ENCODE assay signal across 8 mouse cellular contexts in the genomic region with DNA sequence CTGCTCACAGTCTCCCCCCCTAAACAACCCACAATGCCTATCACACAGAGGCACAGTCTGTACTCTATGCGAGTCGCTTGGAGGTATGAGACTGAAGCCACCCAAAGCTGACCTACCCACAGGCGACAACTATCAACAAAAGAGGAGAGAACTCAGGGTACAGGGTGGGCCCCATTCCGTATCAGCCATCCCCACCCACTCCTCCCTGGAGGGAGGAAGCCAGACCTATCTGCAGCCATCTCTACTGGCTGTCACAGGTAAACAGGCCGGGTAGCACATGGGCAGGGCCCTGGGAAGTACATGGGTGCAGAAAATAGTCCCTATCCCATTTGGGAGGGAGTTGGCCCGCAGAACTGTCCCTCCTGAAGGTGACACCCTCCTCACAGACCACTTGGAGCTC. TPM values are rescaled to one million over a fixed set of nuclear protein-coding genes. Genes with fewer than 3 reads are reported as not detected.
A peak's percentile ranks its signal among the peaks of the same experiment; 100 is the strongest.
DNase-seq lines count a peak whose midpoint lies in the region; ATAC-seq and TF ChIP-seq lines count a peak whose summit lies in the region.

No protein-coding gene starts in this region.

- no peaks in the 10 kb centered on the region for H3K27me3 ChIP-seq in kidney, postnatal 0 days (ENCODE audit: insufficient read depth, low read length)
- no peaks in the 10 kb centered on the region for H3K27me3 ChIP-seq in hindbrain, embryonic 14.5 days (ENCODE audit: control insufficient read depth, insufficient read depth, low read length)

- WGBS in kidney, postnatal 0 days = 70% methylated on average over 6 of the region's 6 CpGs
- 78% methylated on average over 6 of the region's 6 CpGs for WGBS in hindbrain, embryonic 14.5 days

- peak overlapping the region; percentile 83 for H3K27ac ChIP-seq in gastrocnemius, adult 2 months
- peak overlapping the region; percentile 93 for H3K27ac ChIP-seq in kidney, postnatal 0 days
- no peak overlapping the region for H3K27ac ChIP-seq in hindbrain, embryonic 14.5 days

- H3K9me3 ChIP-seq in kidney, postnatal 0 days (replicated peaks; ENCODE audit: low read length) = no peaks in the 10 kb centered on the region
- no peaks in the 10 kb centered on the region for H3K9me3 ChIP-seq in hindbrain, embryonic 14.5 days (ENCODE audit: control insufficient read depth, low read length)

- H3K36me3 ChIP-seq in kidney, postnatal 0 days (ENCODE audit: insufficient read depth, low read length) = no peaks in the 10 kb centered on the region
- H3K36me3 ChIP-seq in hindbrain, embryonic 14.5 days (replicated peaks; ENCODE audit: control insufficient read depth, insufficient read depth) = no peaks in the 10 kb centered on the region

- DNase-seq in gastrocnemius, adult 2 months = no peak
- no peak for DNase-seq in gastrocnemius, postnatal 25 days
- no peak for DNase-seq in kidney, postnatal 0 days (ENCODE audit: low spot score)
- DNase-seq in kidney, postnatal 36 days = no peak
- DNase-seq in hindbrain, embryonic 14.5 days (ENCODE audit: low spot score) = no peak
- no peak for DNase-seq in cerebellum, postnatal 10 days
- DNase-seq in spleen, postnatal 4 days (ENCODE audit: low spot score in 2 of 2) = no peak

- H3K4me3 ChIP-seq in gastrocnemius, adult 2 months = no peak overlapping the region; the same call in 1 of the 2 replicates
- no peak overlapping the region for H3K4me3 ChIP-seq in kidney, postnatal 0 days (replicated peaks; ENCODE audit: low read depth, low read length)
- no peak overlapping the region for H3K4me3 ChIP-seq in hindbrain, embryonic 14.5 days (replicated peaks; ENCODE audit: low read length)

- H3K9ac ChIP-seq in kidney, postnatal 0 days (ENCODE audit: low read depth, low read length) = 0 out of 2 replicates have a peak overlapping the region, but pooled peaks have one; percentile 35
- H3K9ac ChIP-seq in hindbrain, embryonic 14.5 days = no peak overlapping the region

- no peak for ATAC-seq in kidney, postnatal 0 days (replicated peaks; ENCODE audit: low FRiP score, low read depth)
- 0 out of 2 replicates have a peak, but pooled peaks have one; percentile 3 for ATAC-seq in hindbrain, embryonic 14.5 days (ENCODE audit: low FRiP score)
- peak; percentile 50 for ATAC-seq in megakaryocyte-erythroid progenitor cell, adult 5-6 weeks (replicated peaks; ENCODE audit: low FRiP score, low TSS enrichment, poor library complexity, severe bottlenecking)

- H3K4me2 ChIP-seq in kidney, postnatal 0 days (ENCODE audit: low read length) = no peak overlapping the region
- H3K4me2 ChIP-seq in hindbrain, embryonic 14.5 days (replicated peaks) = no peak overlapping the region

- H3K4me1 ChIP-seq in kidney, postnatal 0 days (replicated peaks; ENCODE audit: insufficient read depth, low read length) = peaks cover 51% of the 10 kb centered on the region
- peaks cover 28% of the 10 kb centered on the region for H3K4me1 ChIP-seq in hindbrain, embryonic 14.5 days (replicated peaks; ENCODE audit: control insufficient read depth, insufficient read depth, low read length)

- no peak for TF ChIP-seq CTCF in gastrocnemius, adult 2 months (IDR thresholded peaks at IDR 0.05)
- no peak for TF ChIP-seq CTCF in kidney, postnatal 0 days (IDR thresholded peaks at IDR 0.05; ENCODE audit: low read depth)

- intact Hi-C loops in gastrocnemius, adult 2 months (cut with DNase I) = no loop called here

RNA-seq across cellular contexts. Expression of gene Piezo1, which starts 26.1 kb away (rescaled TPM):
- total RNA-seq in gastrocnemius, adult 2 months (2021) = 10 to 100 TPM; 11.3 to 25.5 TPM
- 10 to 100 TPM; 12.3 to 14.0 TPM for total RNA-seq in gastrocnemius, postnatal 25 days (2021)
- 12.5 and 14.9 TPM in 2 replicates for polyA plus RNA-seq in kidney, postnatal 0 days (2015; fragmentation: Nextera tagmentation; extraction: Ambion mirVana)
- polyA plus RNA-seq in hindbrain, embryonic 14.5 days (2014; fragmentation: Nextera tagmentation; extraction: Ambion mirVana) = 3.1 and 3.7 TPM in 2 replicates
- total RNA-seq in megakaryocyte-erythroid progenitor cell, adult 5-6 weeks (2014; fragmentation: Nextera tagmentation) = 84.0 and 93.5 TPM in 2 replicates
- total RNA-seq in megakaryocyte-erythroid progenitor cell, adult 5-6 weeks (2017) = 31.1 and 31.5 TPM in 2 replicates

RNA-seq across cellular contexts. Expression of gene Cdt1, which starts 42.8 kb away (rescaled TPM):
- total RNA-seq in gastrocnemius, adult 2 months (2021) = 1 to 10 TPM in 1 of 2 experiments, under 1 TPM in 1; 0.78 to 1.5 TPM
- 1 to 10 TPM in 1 of 2 experiments, under 1 TPM in 1; 0.82 to 1.1 TPM for total RNA-seq in gastrocnemius, postnatal 25 days (2021)
- polyA plus RNA-seq in kidney, postnatal 0 days (2015; fragmentation: Nextera tagmentation; extraction: Ambion mirVana) = 21.2 and 24.7 TPM in 2 replicates
- polyA plus RNA-seq in hindbrain, embryonic 14.5 days (2014; fragmentation: Nextera tagmentation; extraction: Ambion mirVana) = 6.2 and 8.1 TPM in 2 replicates
- total RNA-seq in megakaryocyte-erythroid progenitor cell, adult 5-6 weeks (2014; fragmentation: Nextera tagmentation) = 133 and 150 TPM in 2 replicates
- 34.5 and 70.6 TPM in 2 replicates for total RNA-seq in megakaryocyte-erythroid progenitor cell, adult 5-6 weeks (2017)

RNA-seq across cellular contexts. Expression of gene Ctu2, which starts 49.1 kb away (rescaled TPM):
- 1 to 10 TPM; 6.9 to 7.4 TPM for total RNA-seq in gastrocnemius, adult 2 months (2021)
- 1 to 10 TPM; 6.7 to 7.4 TPM for total RNA-seq in gastrocnemius, postnatal 25 days (2021)
- 44.5 and 45.6 TPM in 2 replicates for polyA plus RNA-seq in kidney, postnatal 0 days (2015; fragmentation: Nextera tagmentation; extraction: Ambion mirVana)
- polyA plus RNA-seq in hindbrain, embryonic 14.5 days (2014; fragmentation: Nextera tagmentation; extraction: Ambion mirVana) = 77.8 and 80.2 TPM in 2 replicates
- total RNA-seq in megakaryocyte-erythroid progenitor cell, adult 5-6 weeks (2014; fragmentation: Nextera tagmentation) = 16.4 and 31.6 TPM in 2 replicates
- 14.8 and 15.7 TPM in 2 replicates for total RNA-seq in megakaryocyte-erythroid progenitor cell, adult 5-6 weeks (2017)

RNA-seq across cellular contexts. Expression of gene Rnf166, which starts 49.1 kb away (rescaled TPM):
- 10 to 100 TPM; 30.4 to 32.6 TPM for total RNA-seq in gastrocnemius, adult 2 months (2021)
- 10 to 100 TPM; 24.7 to 30.7 TPM for total RNA-seq in gastrocnemius, postnatal 25 days (2021)
- 44.0 and 44.5 TPM in 2 replicates for polyA plus RNA-seq in kidney, postnatal 0 days (2015; fragmentation: Nextera tagmentation; extraction: Ambion mirVana)
- 31.6 and 32.6 TPM in 2 replicates for polyA plus RNA-seq in hindbrain, embryonic 14.5 days (2014; fragmentation: Nextera tagmentation; extraction: Ambion mirVana)
- 33.2 and 37.2 TPM in 2 replicates for total RNA-seq in megakaryocyte-erythroid progenitor cell, adult 5-6 weeks (2014; fragmentation: Nextera tagmentation)
- 23.7 and 40.2 TPM in 2 replicates for total RNA-seq in megakaryocyte-erythroid progenitor cell, adult 5-6 weeks (2017)

RNA-seq across cellular contexts. Expression of gene Aprt, which starts 51.7 kb away (rescaled TPM):
- total RNA-seq in gastrocnemius, adult 2 months (2021) = 10 to 100 TPM; 40.5 to 44.8 TPM
- total RNA-seq in gastrocnemius, postnatal 25 days (2021) = 10 to 100 TPM; 35.7 to 36.9 TPM
- 354 and 392 TPM in 2 replicates for polyA plus RNA-seq in kidney, postnatal 0 days (2015; fragmentation: Nextera tagmentation; extraction: Ambion mirVana)
- polyA plus RNA-seq in hindbrain, embryonic 14.5 days (2014; fragmentation: Nextera tagmentation; extraction: Ambion mirVana) = 183 and 187 TPM in 2 replicates
- total RNA-seq in megakaryocyte-erythroid progenitor cell, adult 5-6 weeks (2014; fragmentation: Nextera tagmentation) = 228 and 254 TPM in 2 replicates
- 55.1 and 106 TPM in 2 replicates for total RNA-seq in megakaryocyte-erythroid progenitor cell, adult 5-6 weeks (2017)

Comparison
In these comparisons a context has a peak if more than half of its experiments do, and no peak if none do; other contexts are left out.
1. RNA of gene Cdt1, which starts 42.8 kb away (total RNA-seq): 34.5 to 150 TPM in megakaryocyte-erythroid progenitor cell, adult 5-6 weeks; 0.78 to 1.5 TPM in gastrocnemius, adult 2 months and 0.82 to 1.1 TPM in gastrocnemius, postnatal 25 days; every median in the first group is over 10 times any median in the second.